Mouse (Mus musculus): ENCODE results near the gene Cdca3. TPM values are rescaled to one million over a fixed set of nuclear protein-coding genes. Genes with fewer than 3 reads are reported as not detected.

Cdca3 gene
- polyA plus RNA-seq (2014; fragmentation: Nextera tagmentation; extraction: Ambion mirVana): 29.3 and 36.2 TPM in 2 replicates

DNA sequence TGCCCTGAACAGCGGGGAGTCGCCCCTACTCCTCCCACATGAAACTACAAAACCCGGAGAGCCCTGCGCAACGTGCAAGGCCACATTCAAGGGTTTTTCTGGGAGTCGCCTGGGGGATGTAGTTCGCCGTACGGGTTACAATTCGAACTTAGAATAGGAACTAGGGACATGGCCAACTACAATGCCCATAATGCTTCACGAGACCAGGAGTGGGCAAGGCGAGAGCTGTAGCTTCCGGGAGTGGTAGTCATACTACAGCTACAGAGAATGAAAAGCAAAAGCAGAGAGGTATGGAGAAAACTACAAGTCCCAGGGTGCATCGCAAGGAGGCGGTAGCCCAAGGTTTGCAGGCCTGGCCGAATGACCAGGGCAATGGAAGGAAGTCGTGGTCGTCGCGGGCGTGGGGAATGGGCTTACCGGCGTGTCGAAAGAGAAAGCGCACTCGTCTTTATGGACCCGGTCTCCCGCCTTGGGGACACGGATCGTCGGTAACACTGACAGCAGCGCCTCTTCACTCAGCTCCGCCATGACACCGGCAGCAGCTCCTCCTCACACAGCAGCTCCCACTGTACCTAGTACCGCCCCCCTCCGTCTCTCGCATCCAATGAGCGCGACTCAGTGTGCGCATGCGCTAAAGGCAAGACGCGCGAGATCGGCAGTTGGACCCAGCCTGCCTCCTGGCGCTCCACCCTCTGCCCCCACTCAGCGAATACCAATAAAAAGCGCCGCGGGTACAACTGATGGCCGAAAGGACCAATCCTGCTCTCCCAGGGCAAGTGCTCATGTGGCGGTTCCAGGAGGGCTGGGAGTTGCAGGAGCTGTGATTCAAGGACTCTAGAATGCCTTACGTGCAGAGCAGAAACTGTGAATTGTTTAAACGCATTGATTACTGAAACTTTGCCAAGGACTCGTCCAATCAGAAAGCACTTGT lies at the start of gene Cdca3, which contains the start of gene Usp5:
Gene Cdca3, plus strand, starts transcription at position 680 of the 931 bp plus-strand sequence.
Gene Usp5, minus strand, starts transcription at position 617 of the 931 bp plus-strand sequence.
- Histone ChIP-seq H3K9me3 (ENCODE audit: control insufficient read depth, low read length) (no peaks in the 10 kb centered on the region), H3K4me3 (replicated peaks; ENCODE audit: low read length) (peak within 1 kb of the TSS; percentile 46), H3K36me3 (replicated peaks; ENCODE audit: control insufficient read depth, insufficient read depth) (peaks cover 30% of the 10 kb centered on the region), H3K27ac (peak within 1 kb of the TSS; percentile 83), H3K4me2 (replicated peaks) (peak within 1 kb of the TSS; percentile 88), H3K4me1 (replicated peaks; ENCODE audit: control insufficient read depth, insufficient read depth, low read length) (peaks cover 15% of the 10 kb centered on the region), H3K27me3 (ENCODE audit: control insufficient read depth, insufficient read depth, low read length) (no peaks in the 10 kb centered on the region), H3K9ac (peak within 1 kb of the TSS; percentile 68)
- DNase-seq (ENCODE audit: low spot score): peak; percentile 99
- under 1% methylated on average over 54 of the region's 55 CpGs for WGBS
- ATAC-seq (ENCODE audit: low FRiP score): peak; percentile 95

DNA sequence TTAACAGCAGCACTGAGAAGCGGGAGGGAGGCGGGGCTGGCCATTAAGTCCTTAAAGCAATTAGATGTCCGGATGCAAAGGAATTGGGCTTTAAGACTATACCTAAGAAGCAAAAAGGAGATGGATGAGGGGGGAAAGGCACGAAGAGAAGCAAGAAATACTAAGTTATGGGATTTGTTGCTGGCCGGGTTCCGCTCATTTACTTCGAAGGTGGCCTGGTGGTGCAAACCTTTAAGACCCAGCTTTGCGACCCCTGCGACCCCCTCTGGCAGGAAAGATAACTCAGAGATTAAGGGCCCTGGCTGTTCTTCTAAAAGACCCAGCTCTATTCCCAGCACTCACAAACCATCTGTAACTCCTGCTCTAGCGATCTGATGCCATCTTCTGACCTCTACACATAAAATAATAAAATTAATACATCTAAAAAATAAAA lies 49.3 kb upstream of the Cdca3 start:
- H3K4me2 ChIP-seq (replicated peaks): peak overlapping the region; percentile 78
- H3K27me3 ChIP-seq (ENCODE audit: control insufficient read depth, insufficient read depth, low read length): 0 out of 2 replicates have a peak, but pooled peaks cover 4% of the 10 kb centered on the region
- peak overlapping the region; percentile 32; the same call in 1 of the 2 replicates for H3K27ac ChIP-seq
- peak overlapping the region; percentile 49 for H3K9ac ChIP-seq
- peaks cover 13% of the 10 kb centered on the region; the same call in 1 of the 2 replicates for H3K4me1 ChIP-seq (replicated peaks; ENCODE audit: control insufficient read depth, insufficient read depth, low read length)
- ATAC-seq (ENCODE audit: low FRiP score) (no peak), DNase-seq (ENCODE audit: low spot score) (no peak)
- WGBS: 5% methylated on average over 10 of the region's 10 CpGs
- no peaks in the 10 kb centered on the region for H3K9me3 ChIP-seq (ENCODE audit: control insufficient read depth, low read length)
- H3K36me3 ChIP-seq (replicated peaks; ENCODE audit: control insufficient read depth, insufficient read depth): no peaks in the 10 kb centered on the region
- peak overlapping the region; percentile 33 for H3K4me3 ChIP-seq (replicated peaks; ENCODE audit: low read length)

DNA sequence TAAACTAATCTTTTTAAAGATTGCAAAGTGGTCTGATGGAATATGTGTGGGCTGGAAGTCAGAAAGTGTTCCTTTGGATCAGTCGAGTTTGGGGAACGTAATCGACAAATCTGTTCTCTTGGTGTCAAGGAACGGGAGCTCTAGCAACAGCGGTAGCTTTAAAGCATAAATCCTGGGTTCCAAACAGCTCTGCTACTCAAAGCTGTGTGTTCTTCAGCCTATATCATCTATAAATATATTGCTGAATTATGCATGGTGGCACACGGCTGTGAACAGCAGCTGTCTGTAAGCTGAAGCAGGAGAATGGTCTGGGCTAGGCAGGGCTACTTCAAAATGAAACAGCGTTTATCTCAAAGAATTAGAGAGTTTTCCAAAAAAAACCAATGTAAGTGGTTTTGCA lies 48.4 kb upstream of the Cdca3 start:
- Histone ChIP-seq H3K4me2 (replicated peaks) (no peak overlapping the region), H3K27ac (no peak overlapping the region), H3K36me3 (replicated peaks; ENCODE audit: control insufficient read depth, insufficient read depth) (no peaks in the 10 kb centered on the region), H3K9ac (no peak overlapping the region), H3K4me3 (replicated peaks; ENCODE audit: low read length) (no peak overlapping the region), H3K9me3 (ENCODE audit: control insufficient read depth, low read length) (no peaks in the 10 kb centered on the region), H3K4me1 (replicated peaks; ENCODE audit: control insufficient read depth, insufficient read depth, low read length) (peaks cover 13% of the 10 kb centered on the region; the same call in 1 of the 2 replicates), H3K27me3 (ENCODE audit: control insufficient read depth, insufficient read depth, low read length) (0 out of 2 replicates have a peak, but pooled peaks cover 4% of the 10 kb centered on the region)
- no peak for ATAC-seq (ENCODE audit: low FRiP score)
- 92% methylated on average over 7 of the region's 7 CpGs for WGBS
- no peak for DNase-seq (ENCODE audit: low spot score)

DNA sequence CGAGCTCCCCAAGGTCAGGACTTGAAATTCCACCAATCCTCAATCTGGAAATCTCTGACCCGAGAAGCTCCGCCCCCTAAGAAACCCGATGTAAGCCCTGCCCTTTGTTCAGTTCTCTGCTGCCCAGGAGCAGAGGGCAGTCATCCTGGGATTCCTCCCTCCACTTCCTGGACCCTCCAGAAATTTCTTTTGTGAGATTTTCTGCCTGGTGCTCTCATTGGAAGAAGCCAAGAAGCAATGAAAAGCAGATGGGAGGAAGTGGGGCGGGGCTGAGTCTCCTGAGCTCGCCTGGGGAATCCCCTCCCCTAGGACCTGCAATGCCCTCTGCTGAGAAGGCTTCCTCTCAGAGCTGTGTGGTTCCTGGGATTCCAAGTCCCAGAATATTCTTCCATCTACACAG lies 46.9 kb upstream of the Cdca3 start:
- Histone ChIP-seq H3K4me2 (replicated peaks) (no peak overlapping the region), H3K36me3 (replicated peaks; ENCODE audit: control insufficient read depth, insufficient read depth) (no peaks in the 10 kb centered on the region), H3K4me1 (replicated peaks; ENCODE audit: control insufficient read depth, insufficient read depth, low read length) (peaks cover 13% of the 10 kb centered on the region; the same call in 1 of the 2 replicates), H3K9ac (no peak overlapping the region), H3K9me3 (ENCODE audit: control insufficient read depth, low read length) (no peaks in the 10 kb centered on the region), H3K27ac (no peak overlapping the region), H3K27me3 (ENCODE audit: control insufficient read depth, insufficient read depth, low read length) (0 out of 2 replicates have a peak, but pooled peaks cover 4% of the 10 kb centered on the region), H3K4me3 (replicated peaks; ENCODE audit: low read length) (no peak overlapping the region)
- 31% methylated on average over 6 of the region's 6 CpGs for WGBS
- no peak for DNase-seq (ENCODE audit: low spot score)
- no peak for ATAC-seq (ENCODE audit: low FRiP score)

DNA sequence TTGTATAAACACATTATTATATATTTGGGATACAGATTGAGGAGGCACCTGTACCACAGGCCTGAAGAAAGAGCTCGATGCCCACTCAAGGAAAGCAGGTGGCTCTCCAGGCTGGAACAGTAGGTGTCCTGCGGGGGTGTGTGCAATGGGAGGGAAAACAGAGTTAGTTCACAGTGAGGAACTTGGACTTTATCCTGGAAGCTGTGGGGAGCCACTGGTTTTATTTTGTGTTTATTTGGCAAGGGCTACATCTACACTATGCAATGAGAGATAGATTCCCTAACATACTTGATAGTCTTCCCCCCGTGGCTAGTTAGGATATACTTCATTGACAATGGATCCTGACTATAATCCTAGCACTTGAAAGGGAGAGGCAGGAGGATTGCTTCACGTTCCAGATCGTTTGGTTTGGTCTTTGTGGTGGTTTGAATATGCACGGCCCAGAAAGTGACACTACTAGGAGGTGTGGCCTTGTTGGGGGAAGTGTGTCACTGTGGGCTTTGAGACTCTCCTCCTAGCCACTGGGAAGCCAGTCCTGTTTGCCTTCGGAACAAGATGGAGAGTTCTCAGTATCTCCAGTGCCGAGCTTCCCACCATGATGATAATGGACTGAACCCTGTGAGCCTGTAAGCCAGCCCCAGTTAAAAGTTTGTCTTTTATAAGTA lies 42.5 kb upstream of the Cdca3 start:
- Histone ChIP-seq H3K9me3 (ENCODE audit: control insufficient read depth, low read length) (no peaks in the 10 kb centered on the region), H3K4me3 (replicated peaks; ENCODE audit: low read length) (no peak overlapping the region), H3K9ac (no peak overlapping the region), H3K27me3 (ENCODE audit: control insufficient read depth, insufficient read depth, low read length) (no peaks in the 10 kb centered on the region), H3K4me2 (replicated peaks) (no peak overlapping the region), H3K4me1 (replicated peaks; ENCODE audit: control insufficient read depth, insufficient read depth, low read length) (0 out of 2 replicates have a peak, but pooled peaks cover 3% of the 10 kb centered on the region), H3K36me3 (replicated peaks; ENCODE audit: control insufficient read depth, insufficient read depth) (no peaks in the 10 kb centered on the region), H3K27ac (no peak overlapping the region)
- no peak for DNase-seq (ENCODE audit: low spot score)
- WGBS: 60% methylated on average over 8 of the region's 8 CpGs
- ATAC-seq (ENCODE audit: low FRiP score): no peak

DNA sequence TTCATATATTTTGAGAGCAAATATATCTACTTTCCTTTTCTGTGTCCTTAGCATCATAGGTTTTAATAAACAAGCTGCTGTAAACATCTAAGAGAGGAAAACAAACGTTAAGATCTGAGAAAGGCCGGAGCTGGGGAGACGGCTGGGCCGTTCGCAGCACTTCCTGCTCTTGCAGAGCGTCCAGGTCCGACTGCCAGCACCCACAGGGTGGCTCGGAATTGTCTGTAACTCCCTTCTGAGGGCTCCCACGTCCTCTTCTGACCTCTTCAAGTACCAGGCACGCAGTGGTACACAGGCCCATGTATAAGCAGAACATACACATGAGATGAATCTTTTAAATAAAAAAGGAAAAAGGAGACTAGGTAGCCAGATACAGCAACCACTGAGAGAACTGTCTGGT lies 41.6 kb upstream of the Cdca3 start:
- 74% methylated on average over 10 of the region's 10 CpGs for WGBS
- H3K36me3 ChIP-seq (replicated peaks; ENCODE audit: control insufficient read depth, insufficient read depth): no peaks in the 10 kb centered on the region
- DNase-seq (ENCODE audit: low spot score): no peak
- H3K27me3 ChIP-seq (ENCODE audit: control insufficient read depth, insufficient read depth, low read length): no peaks in the 10 kb centered on the region
- H3K9me3 ChIP-seq (ENCODE audit: control insufficient read depth, low read length): no peaks in the 10 kb centered on the region
- ATAC-seq (ENCODE audit: low FRiP score): no peak
- H3K4me1 ChIP-seq (replicated peaks; ENCODE audit: control insufficient read depth, insufficient read depth, low read length): 0 out of 2 replicates have a peak, but pooled peaks cover 3% of the 10 kb centered on the region
- H3K27ac ChIP-seq: no peak overlapping the region
- H3K4me3 ChIP-seq (replicated peaks; ENCODE audit: low read length): no peak overlapping the region
- H3K9ac ChIP-seq: no peak overlapping the region
- no peak overlapping the region for H3K4me2 ChIP-seq (replicated peaks)

DNA sequence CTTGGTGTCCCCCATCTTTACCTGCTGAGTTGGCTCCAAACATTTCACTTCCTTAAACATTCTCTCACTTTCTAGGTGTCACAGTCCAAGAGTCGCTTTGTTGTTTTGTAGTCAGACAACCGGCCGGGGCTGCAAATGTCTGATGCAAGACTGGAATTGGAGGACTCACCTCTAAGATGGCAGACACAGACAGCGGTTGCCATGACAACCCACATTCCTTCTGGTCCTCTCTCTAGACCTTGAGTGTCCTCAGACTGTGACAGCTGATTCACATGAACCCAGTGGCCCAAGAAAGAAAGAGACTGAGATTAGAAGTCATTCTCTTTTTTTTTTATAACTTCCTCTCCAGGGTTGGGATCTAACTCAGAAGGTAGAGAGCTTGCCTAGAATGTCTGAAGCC lies 39.8 kb upstream of the Cdca3 start:
- H3K4me2 ChIP-seq (replicated peaks): no peak overlapping the region
- H3K4me3 ChIP-seq (replicated peaks; ENCODE audit: low read length): no peak overlapping the region
- DNase-seq (ENCODE audit: low spot score) (no peak), ATAC-seq (ENCODE audit: low FRiP score) (no peak)
- 78% methylated on average over 4 of the region's 4 CpGs for WGBS
- no peaks in the 10 kb centered on the region for H3K9me3 ChIP-seq (ENCODE audit: control insufficient read depth, low read length)
- no peak overlapping the region for H3K9ac ChIP-seq
- 0 out of 2 replicates have a peak, but pooled peaks cover 3% of the 10 kb centered on the region for H3K4me1 ChIP-seq (replicated peaks; ENCODE audit: control insufficient read depth, insufficient read depth, low read length)
- H3K36me3 ChIP-seq (replicated peaks; ENCODE audit: control insufficient read depth, insufficient read depth): no peaks in the 10 kb centered on the region
- no peak overlapping the region for H3K27ac ChIP-seq
- no peaks in the 10 kb centered on the region for H3K27me3 ChIP-seq (ENCODE audit: control insufficient read depth, insufficient read depth, low read length)

DNA sequence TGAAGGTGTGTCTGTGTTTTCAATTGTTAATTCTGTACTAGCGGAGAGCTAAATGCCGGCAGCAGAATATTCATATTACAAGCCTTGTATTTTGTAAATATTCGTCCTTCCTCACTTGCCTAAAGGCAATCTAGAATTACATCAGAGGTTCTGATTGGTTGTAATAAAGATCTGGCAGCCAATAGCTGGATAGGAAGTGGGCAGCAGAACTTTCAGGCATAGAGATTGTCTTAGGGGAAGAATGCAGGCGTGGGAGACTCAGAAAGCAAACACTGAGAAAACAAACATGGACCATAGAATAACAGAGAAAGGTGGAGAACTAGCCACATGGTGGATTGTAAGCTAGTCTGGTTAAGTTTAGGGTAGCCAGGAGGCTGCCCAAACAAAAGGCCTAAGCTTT lies 39.2 kb upstream of the Cdca3 start:
- DNase-seq (ENCODE audit: low spot score) (no peak), ATAC-seq (ENCODE audit: low FRiP score) (no peak)
- H3K9ac ChIP-seq: no peak overlapping the region
- no peak overlapping the region for H3K4me3 ChIP-seq (replicated peaks; ENCODE audit: low read length)
- 79% methylated on average over 4 of the region's 4 CpGs for WGBS
- H3K27me3 ChIP-seq (ENCODE audit: control insufficient read depth, insufficient read depth, low read length): no peaks in the 10 kb centered on the region
- H3K9me3 ChIP-seq (ENCODE audit: control insufficient read depth, low read length): no peaks in the 10 kb centered on the region
- H3K4me1 ChIP-seq (replicated peaks; ENCODE audit: control insufficient read depth, insufficient read depth, low read length): 0 out of 2 replicates have a peak, but pooled peaks cover 3% of the 10 kb centered on the region
- no peak overlapping the region for H3K4me2 ChIP-seq (replicated peaks)
- H3K36me3 ChIP-seq (replicated peaks; ENCODE audit: control insufficient read depth, insufficient read depth): no peaks in the 10 kb centered on the region
- no peak overlapping the region for H3K27ac ChIP-seq

DNA sequence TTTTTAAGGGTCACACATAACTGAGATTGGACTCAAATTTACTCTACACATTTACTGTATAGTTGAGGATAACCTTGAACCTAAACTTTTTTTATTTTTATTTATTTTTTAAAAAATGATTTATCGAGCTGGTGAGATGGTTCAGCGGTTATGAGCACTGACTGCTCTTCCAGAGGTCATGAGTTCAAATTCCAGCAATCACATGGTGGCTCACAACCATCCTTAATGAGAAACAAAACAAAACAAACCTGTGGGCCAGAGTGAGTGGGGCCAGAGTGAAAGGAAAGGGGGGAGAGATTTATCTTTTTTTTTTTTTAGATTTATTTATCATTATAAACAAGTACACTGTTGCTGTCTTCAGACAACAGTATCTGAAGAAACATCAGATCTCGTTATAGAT lies 37.4 kb upstream of the Cdca3 start:
- no peak overlapping the region for H3K4me2 ChIP-seq (replicated peaks)
- H3K27ac ChIP-seq: no peak overlapping the region
- no peak for ATAC-seq (ENCODE audit: low FRiP score)
- H3K9ac ChIP-seq: no peak overlapping the region
- no peak overlapping the region for H3K4me3 ChIP-seq (replicated peaks; ENCODE audit: low read length)
- WGBS: 89% methylated on average over 3 of the region's 3 CpGs
- no peaks in the 10 kb centered on the region for H3K27me3 ChIP-seq (ENCODE audit: control insufficient read depth, insufficient read depth, low read length)
- H3K9me3 ChIP-seq (ENCODE audit: control insufficient read depth, low read length): no peaks in the 10 kb centered on the region
- no peaks in the 10 kb centered on the region for H3K36me3 ChIP-seq (replicated peaks; ENCODE audit: control insufficient read depth, insufficient read depth)
- 0 out of 2 replicates have a peak, but pooled peaks cover 3% of the 10 kb centered on the region for H3K4me1 ChIP-seq (replicated peaks; ENCODE audit: control insufficient read depth, insufficient read depth, low read length)
- no peak for DNase-seq (ENCODE audit: low spot score)

Data from hindbrain, embryonic 14.5 days (tissue).